Mouse (Mus musculus) spleen, adult 2 months (tissue): ENCODE measurements around the gene Clip1.

Source experiments
- CTCF ChIP-seq: fragments of 200-500 bp; IDR thresholded peaks from 2 replicates; pipeline ENCODE4 v1.5.1; 2011; ENCODE audit warnings: mild to moderate bottlenecking, inconsistent platforms; ENCODE audit not compliant: insufficient read depth, insufficient read length, insufficient replicate concordance; ENCODE audit errors: extremely low read depth
- POLR2A ChIP-seq: fragments of 200-500 bp; IDR thresholded peaks from 2 replicates; pipeline ENCODE4 v1.6.1; 2011; ENCODE audit warnings: low read depth, low read length, inconsistent platforms

- TF ChIP-seq CTCF (no peak), POLR2A (no peak)
Measured at GRCm38 (mm10) chr5:123683377-123684220, 819 bp downstream of the Clip1 start.
